Mouse (Mus musculus) Patski (cell line): Measurements from ENCODE around the gene N4bp2l2. TPM values are rescaled to one million over a fixed set of nuclear protein-coding genes. Genes with fewer than 3 reads are reported as not detected.
"Not testable (repeated sequence)": the region's sequence is repeated elsewhere in the genome, so short reads cannot be mapped to it uniquely, and the experiment has no call there.

Experiments
- ATAC-seq: fragments of 100-300 bp; one replicate; pipeline ENCODE4 v1.8.0; 2021
- CTCF ChIA-PET: fragments of 350-600 bp; sonication (Branson Sonifier 250); formaldehyde crosslinking; loops from one replicate; lab custom pipeline; 2022; ENCODE audit warnings: inconsistent platforms; lab: Charles Lee
- POLR2A ChIA-PET: fragments of 350-600 bp; sonication (Branson Sonifier 250); formaldehyde crosslinking; loops from one replicate; lab custom pipeline; 2022; ENCODE audit warnings: antibody characterized with exemption, inconsistent platforms; lab: Charles Lee
- DNase-seq: peaks from one replicate; pipeline ENCODE4 v3.0.0-alpha.2; 2011; ENCODE audit warnings: low read depth, low spot score
- H3K27me3 ChIP-seq: fragments of 371-371 bp; one replicate; pipeline ENCODE4 v1.5.1; 2021
- CTCF ChIP-seq: fragments of 100-300 bp; IDR thresholded peaks from one replicate; pipeline ENCODE4 v1.5.1; 2021
- in situ Hi-C: fragments of 300-500 bp; cut with MboI; formaldehyde crosslinking; loops from 3 replicates; pipeline ENCODE4 v1.11.1; 2018; ENCODE audit warnings: low pct_unique_long_range_greater_than_20kb, mixed read lengths
- polyA plus RNA-seq: library from polyadenylated mRNA; unstranded; gene quantifications from one replicate; pipeline ENCODE4 v1.2.3, GENCODE M21; 2021

Gene N4bp2l2
- polyA plus RNA-seq, 1 experiment from 2014 or later: 70.0 TPM

DNA sequence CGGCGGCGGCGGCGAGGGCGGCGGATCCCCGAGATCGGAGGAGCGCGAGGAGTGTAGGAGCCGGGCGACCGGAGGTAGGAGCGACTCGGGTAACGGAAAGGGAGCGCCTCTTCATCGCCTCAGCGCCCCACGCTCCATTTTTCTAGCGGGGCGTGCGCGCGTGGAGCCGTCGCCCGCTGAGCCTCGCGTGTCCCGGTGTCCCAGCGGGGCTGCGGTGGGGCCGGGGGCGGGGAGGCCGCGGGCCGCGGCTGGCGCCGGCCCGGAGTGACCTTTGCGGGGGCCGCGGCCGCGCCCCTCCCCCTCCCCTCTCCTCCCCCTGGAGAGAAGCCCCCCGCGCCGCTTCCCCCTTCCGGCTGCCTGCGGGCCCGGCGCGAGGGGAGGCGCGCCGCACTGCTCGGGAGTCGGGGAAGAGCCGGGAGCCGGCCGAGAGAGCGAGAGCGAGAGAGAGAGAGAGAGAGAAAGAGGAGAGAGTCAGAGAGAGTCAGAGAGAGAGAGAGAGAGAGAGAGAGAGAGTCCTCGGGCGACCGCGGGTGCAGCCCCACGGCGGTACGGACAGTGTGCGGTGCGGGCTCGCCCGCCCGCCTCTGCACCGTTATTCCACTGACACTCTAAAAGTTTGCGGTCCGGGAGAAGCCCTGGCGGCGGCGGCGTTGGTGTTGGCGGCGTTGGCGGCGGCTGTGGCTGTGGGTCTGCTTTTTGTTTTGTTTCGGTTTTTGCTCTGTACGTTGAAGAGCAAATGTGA, 8.1 kb upstream of the N4bp2l2 start:
- ATAC-seq (peak; percentile 29), DNase-seq (no peak)
- ChIA-PET POLR2A (interaction anchor here (0.6 kb wide), 1 partner anchor 28 kb away, joined by 5 read pairs; no protein-coding TSS in a partner anchor), CTCF (interaction anchor here (0.7 to 1.9 kb wide), 10 partner anchors 11 to 699 kb away, joined by 3 to 10 read pairs (median 5); no protein-coding TSS in a partner anchor)
- TF ChIP-seq CTCF: no peak
- no peaks in the 10 kb centered on the region for H3K27me3 ChIP-seq
- in situ Hi-C loops: loop anchor here (25.0 kb wide), 1 partner anchor 512 kb away; no protein-coding TSS in a partner anchor

DNA sequence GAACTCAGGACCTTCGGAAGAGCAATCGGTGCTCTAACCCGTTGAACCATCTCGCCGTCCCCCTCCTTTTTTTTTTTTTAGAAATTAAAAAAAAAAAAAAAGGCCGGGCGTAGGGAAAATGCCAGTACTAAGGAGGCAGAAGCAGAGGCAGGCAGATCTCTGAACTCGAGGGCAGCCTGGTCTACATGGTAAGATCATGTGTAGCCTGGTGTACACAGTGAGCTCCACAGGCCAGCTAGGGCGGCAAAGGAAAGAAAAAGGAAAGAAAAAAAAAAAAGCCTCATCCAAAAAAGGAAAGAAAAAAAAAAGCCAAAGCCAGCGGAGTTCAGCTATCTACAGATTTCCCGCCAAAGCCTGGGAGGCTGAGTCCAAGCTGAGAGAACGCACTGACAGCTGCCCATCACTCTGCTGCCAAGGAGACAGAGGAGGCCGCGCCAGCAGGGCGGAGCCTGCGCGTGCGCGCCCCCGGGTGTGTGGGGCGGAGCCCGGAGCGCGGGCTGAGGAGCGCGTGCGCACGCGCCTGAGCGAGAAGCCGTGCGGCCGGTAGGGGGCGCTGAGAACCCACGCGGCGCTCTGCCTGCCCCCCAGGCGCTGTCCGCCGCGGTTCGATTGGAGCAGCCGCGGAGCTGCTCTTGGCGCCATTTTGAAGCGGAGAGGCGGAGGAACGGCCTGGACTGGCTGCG, 7.3 kb upstream of the N4bp2l2 start, which contains the start of gene Pds5b:
Gene Pds5b (plus strand): TSS at position 587 of the 683 bp plus-strand sequence.
- peak; percentile 86 for DNase-seq
- POLR2A ChIA-PET: interaction anchor here (0.6 kb wide), 1 partner anchor 28 kb away, joined by 5 read pairs; no protein-coding TSS in a partner anchor
- CTCF ChIA-PET: interaction anchor here (0.7 to 1.9 kb wide), 13 partner anchors 12 to 700 kb away, joined by 3 to 10 read pairs (median 4); no protein-coding TSS in a partner anchor
- H3K27me3 ChIP-seq: no peaks in the 10 kb centered on the region
- in situ Hi-C loops: loop anchor here (25.0 kb wide), 1 partner anchor 511 kb away; no protein-coding TSS in a partner anchor
- peak; percentile 98 for ATAC-seq
- TF ChIP-seq CTCF: peak; percentile 100

DNA sequence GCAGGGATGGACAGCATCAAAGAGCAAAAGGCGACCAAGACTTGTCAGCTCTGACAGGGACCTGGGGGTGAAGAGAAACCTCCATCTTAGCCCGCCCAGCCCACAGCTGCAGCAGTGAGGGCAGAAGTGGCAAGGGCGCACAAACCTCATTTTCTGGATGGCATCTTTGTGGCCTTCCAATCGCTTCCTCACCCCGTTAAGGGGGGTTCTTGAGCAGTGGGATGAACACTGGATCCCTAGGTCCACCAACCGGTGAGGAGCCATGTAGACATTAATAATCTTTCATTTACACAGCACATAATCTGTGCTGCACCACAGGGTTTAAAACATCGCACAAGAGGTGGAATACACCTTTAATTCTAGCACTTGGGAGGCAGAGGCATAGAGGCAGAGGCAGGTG, 6.4 kb upstream of the N4bp2l2 start:
- in situ Hi-C loops: loop anchor here (25.0 kb wide), 1 partner anchor 510 kb away; no protein-coding TSS in a partner anchor
- ChIA-PET POLR2A (no interaction called here), CTCF (interaction anchor here (0.9 to 1.9 kb wide), 9 partner anchors 14 to 231 kb away, joined by 3 to 10 read pairs (median 3); no protein-coding TSS in a partner anchor)
- no peak for DNase-seq
- no peak for TF ChIP-seq CTCF
- H3K27me3 ChIP-seq: no peaks in the 10 kb centered on the region
- ATAC-seq: no peak

DNA sequence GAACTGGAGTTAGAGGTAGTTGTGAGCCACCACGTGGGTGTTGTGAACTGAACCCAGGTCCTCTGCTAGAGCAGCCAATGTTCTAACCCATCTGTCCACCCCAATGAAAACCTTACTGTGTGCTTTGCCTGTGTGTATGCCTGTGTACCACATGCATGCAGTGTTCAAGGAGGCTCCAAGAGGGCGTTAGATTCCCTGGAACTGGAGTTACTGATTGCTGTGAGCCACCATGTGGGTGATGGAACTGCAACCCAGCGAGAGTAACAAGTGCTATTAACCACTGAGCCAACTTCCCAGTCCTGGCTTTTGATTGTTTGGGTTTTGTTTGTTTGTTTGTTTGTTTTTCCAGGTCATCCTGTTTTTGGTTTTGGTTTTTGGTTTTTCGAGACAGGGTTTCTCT, 2.7 kb upstream of the N4bp2l2 start:
- no peak for ATAC-seq
- in situ Hi-C loops: loop anchor here (5.0 to 25.0 kb wide), 2 partner anchors 221 to 506 kb away; no protein-coding TSS in a partner anchor
- POLR2A ChIA-PET: no interaction called here
- no peak for TF ChIP-seq CTCF
- CTCF ChIA-PET: no interaction called here
- H3K27me3 ChIP-seq: no peaks in the 10 kb centered on the region
- DNase-seq: no peak

DNA sequence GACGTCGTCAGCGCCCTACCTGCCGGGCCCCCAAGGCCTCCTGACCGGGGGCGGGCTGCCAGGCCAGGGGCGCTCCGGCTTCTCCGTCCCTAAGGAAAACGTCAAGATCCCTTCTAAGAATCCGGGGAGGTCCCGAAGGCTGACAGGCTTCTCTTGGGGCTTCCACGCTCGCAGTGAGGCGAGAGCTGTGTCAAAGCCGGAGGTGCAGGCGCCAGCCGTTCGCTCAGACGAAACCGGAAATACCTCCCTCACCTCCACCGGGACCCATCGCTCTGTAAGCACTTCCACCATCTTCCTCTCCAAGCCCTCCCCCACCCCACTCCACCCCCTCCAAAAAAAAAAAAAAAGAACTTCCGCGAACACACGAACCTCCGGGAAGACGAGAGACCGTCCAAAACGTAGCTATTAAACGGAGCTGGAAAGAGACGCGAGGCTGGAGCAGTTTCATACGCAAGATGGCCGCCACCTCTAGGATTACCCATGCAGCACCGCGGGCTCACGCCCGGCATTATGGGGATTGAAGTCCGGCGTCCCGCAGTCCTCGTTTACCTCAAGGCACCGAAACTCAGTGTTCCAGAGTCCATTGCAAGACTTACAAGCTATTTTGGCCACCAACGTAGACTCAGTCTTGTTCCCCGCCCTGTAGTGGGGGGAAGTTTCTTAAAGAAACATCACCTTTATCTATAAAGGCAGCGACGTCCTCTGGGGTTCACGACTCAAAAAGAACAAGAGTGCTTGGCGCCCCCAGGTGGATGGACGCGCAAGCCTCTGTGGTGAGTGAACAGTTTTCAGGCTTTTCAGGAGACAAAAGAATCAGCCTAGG, 640 bp downstream of the N4bp2l2 start:
- peak; percentile 99 for TF ChIP-seq CTCF
- no peaks in the 10 kb centered on the region for H3K27me3 ChIP-seq
- peak; percentile 98 for ATAC-seq
- ChIA-PET POLR2A (interaction anchor here (1.1 kb wide), 1 partner anchor 8 kb away, joined by 3 read pairs; no protein-coding TSS in a partner anchor), CTCF (interaction anchor here (0.7 to 3.6 kb wide), 13 partner anchors 8 to 350 kb away, joined by 3 to 17 read pairs (median 3); no protein-coding TSS in a partner anchor)
- DNase-seq: peak; percentile 100
- in situ Hi-C loops: loop anchor here (5.0 to 25.0 kb wide), 2 partner anchors 218 to 503 kb away; no protein-coding TSS in a partner anchor

DNA sequence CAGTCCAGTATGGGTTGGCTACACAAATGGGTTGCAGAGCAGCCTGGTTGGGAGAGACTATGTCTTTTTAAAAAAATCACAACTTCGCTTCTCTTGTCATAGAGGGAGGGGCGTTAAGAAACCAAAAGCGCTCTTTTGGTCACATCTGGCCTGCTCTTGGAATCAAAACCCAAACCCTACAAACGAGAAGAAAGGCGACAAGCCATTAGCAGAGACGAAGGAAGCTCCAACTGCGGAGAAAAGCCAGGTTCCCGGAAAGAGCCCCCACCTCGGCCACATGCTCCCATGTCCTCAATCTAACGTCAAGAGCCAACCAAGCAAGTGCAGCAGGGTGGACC, 1.2 kb downstream of the N4bp2l2 start:
- DNase-seq (no peak), ATAC-seq (no peak)
- POLR2A ChIA-PET: no interaction called here
- no peaks in the 10 kb centered on the region for H3K27me3 ChIP-seq
- TF ChIP-seq CTCF: no peak
- in situ Hi-C loops: loop anchor here (5.0 to 25.0 kb wide), 2 partner anchors 217 to 502 kb away; no protein-coding TSS in a partner anchor
- CTCF ChIA-PET: interaction anchor here (0.7 to 3.6 kb wide), 6 partner anchors 8 to 223 kb away, joined by 3 to 17 read pairs (median 6); no protein-coding TSS in a partner anchor

DNA sequence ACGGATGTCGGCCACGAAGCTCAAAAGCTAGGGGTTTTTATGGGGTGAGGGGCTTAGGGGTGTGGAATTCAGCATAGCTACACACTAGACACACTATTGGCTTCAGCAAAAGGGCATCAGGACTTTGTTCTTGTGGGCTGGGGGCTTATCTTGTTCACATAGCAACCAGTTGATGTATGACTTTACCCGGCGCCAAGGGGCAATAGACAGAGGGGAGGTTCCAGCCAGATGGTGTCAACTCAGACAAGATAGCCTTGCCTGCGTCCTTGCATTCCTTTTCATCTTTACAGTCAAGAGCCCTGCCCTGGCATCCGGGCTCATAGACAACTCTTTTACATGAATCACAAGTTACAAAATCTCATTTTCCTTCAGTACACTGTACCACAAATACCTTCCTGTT, 2.1 kb downstream of the N4bp2l2 start:
- DNase-seq, CTCF ChIA-PET, POLR2A ChIA-PET, H3K27me3 ChIP-seq, ATAC-seq: not testable (repeated sequence)
- in situ Hi-C loops: loop anchor here (25.0 kb wide), 1 partner anchor 502 kb away; no protein-coding TSS in a partner anchor

DNA sequence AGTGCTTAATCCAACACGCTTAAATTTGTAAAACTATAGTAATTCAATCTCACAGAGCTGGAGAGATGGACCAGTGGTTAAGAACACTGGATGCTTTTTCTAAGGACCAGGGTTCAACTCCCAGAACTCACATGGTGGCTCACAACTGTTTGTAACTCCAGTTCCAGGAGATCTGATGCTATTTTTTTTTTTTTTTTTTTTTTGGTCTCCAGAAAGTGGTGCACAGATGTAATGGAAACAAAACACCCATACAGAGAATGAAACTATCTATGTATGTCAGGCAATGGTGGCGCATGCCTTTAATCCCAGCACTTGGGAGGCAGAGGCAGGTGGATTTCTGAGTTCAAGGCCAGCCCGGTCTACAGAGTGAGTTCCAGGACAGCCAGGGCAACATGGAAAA, 5.7 kb downstream of the N4bp2l2 start:
- H3K27me3 ChIP-seq, ATAC-seq, DNase-seq: not testable (repeated sequence)
- ChIA-PET POLR2A (interaction anchor here (0.7 kb wide), 1 partner anchor 451 kb away, joined by 5 read pairs; no protein-coding TSS in a partner anchor), CTCF (interaction anchor here (1.3 kb wide), 1 partner anchor 8 kb away, joined by 3 read pairs; no protein-coding TSS in a partner anchor)
- in situ Hi-C loops: loop anchor here (25.0 kb wide), 1 partner anchor 498 kb away; no protein-coding TSS in a partner anchor

DNA sequence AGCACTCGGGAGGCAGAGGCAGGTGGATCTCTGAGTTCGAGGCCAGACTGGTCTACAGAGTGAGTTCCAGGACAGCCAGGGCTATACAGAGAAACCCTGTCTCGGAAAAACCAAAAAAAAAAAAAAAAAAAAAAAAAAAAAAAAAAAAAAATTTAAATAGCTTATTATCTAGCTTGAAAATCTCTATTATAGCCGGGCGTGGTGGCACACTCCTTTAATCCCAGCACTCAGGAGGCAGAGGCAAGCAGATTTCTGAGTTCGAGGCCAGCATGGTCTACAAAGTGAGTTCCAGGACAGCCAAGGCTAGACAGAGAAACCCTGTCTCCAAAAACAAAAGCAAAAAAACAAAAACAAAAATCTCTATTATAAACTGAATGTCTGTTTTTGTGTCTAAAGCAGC, 6.6 kb downstream of the N4bp2l2 start:
- in situ Hi-C loops: loop anchor here (25.0 kb wide), 1 partner anchor 497 kb away; no protein-coding TSS in a partner anchor
- DNase-seq, POLR2A ChIA-PET, ATAC-seq, H3K27me3 ChIP-seq: not testable (repeated sequence)
- CTCF ChIA-PET: interaction anchor here (1.3 kb wide), 1 partner anchor 7 kb away, joined by 3 read pairs; no protein-coding TSS in a partner anchor
